Mouse (Mus musculus): ENCODE measurements around the gene Ncam1.

The Ncam1 gene

GRCm38 (mm10) chr9:49798806-49799205 is at the start of gene Ncam1:
TSS of gene Ncam1 (minus strand) at chr9:49798925.
- DNase-seq = peak; percentile 96

- DNase-seq = no peak
Measured at GRCm38 (mm10) chr9:49834013-49834412, 35.3 kb upstream of the Ncam1 start.

GRCm38 (mm10) chr9:49827671-49828070 is 28.9 kb upstream of the Ncam1 start:
- no peak for DNase-seq

- DNase-seq = no peak
Measured at GRCm38 (mm10) chr9:49816115-49816650, 17.5 kb upstream of the Ncam1 start.

GRCm38 (mm10) chr9:49814442-49814841 is 15.7 kb upstream of the Ncam1 start:
- no peak for DNase-seq

- no peak for DNase-seq
Measured at GRCm38 (mm10) chr9:49803222-49803621, 4.5 kb upstream of the Ncam1 start.

GRCm38 (mm10) chr9:49797821-49798571 is 729 bp downstream of the Ncam1 start:
- peak; percentile 78 for DNase-seq

GRCm38 (mm10) chr9:49797508-49797820 is 1.3 kb downstream of the Ncam1 start:
- no peak for DNase-seq

- peak; percentile 86 for DNase-seq
Measured at GRCm38 (mm10) chr9:49796618-49797507, 1.9 kb downstream of the Ncam1 start.

GRCm38 (mm10) chr9:49795881-49796280 is 2.8 kb downstream of the Ncam1 start:
- no peak for DNase-seq

GRCm38 (mm10) chr9:49793987-49794550 is 4.7 kb downstream of the Ncam1 start:
- DNase-seq = no peak

- DNase-seq = peak; percentile 5
Measured at GRCm38 (mm10) chr9:49793241-49793640, 5.5 kb downstream of the Ncam1 start.

- no peak for DNase-seq
Measured at GRCm38 (mm10) chr9:49792646-49793045, 6.1 kb downstream of the Ncam1 start.

GRCm38 (mm10) chr9:49781016-49781772 is 17.5 kb downstream of the Ncam1 start:
- no peak for DNase-seq

GRCm38 (mm10) chr9:49777015-49777637 is 21.6 kb downstream of the Ncam1 start:
- no peak for DNase-seq

GRCm38 (mm10) chr9:49766634-49767033 is 32.1 kb downstream of the Ncam1 start:
- no peak for DNase-seq

- DNase-seq = no peak
Measured at GRCm38 (mm10) chr9:49760571-49760970, 38.2 kb downstream of the Ncam1 start.

- peak; percentile 39 for DNase-seq
Measured at GRCm38 (mm10) chr9:49758436-49758835, 40.3 kb downstream of the Ncam1 start.

- DNase-seq = no peak
Measured at GRCm38 (mm10) chr9:49757986-49758385, 40.7 kb downstream of the Ncam1 start.

GRCm38 (mm10) chr9:49757582-49757981 is 41.1 kb downstream of the Ncam1 start:
- DNase-seq = no peak

- DNase-seq = no peak
Measured at GRCm38 (mm10) chr9:49756725-49757124, 42.0 kb downstream of the Ncam1 start.

GRCm38 (mm10) chr9:49755214-49755613 is 43.5 kb downstream of the Ncam1 start:
- no peak for DNase-seq
